Mouse (Mus musculus): ENCODE results near the gene Pard3b. TPM values are rescaled to one million over a fixed set of nuclear protein-coding genes. Genes with fewer than 3 reads are reported as not detected.

Pard3b gene
- total RNA-seq, 2 experiments from 2014 or later = 4.2 to 7.4 TPM

DNA sequence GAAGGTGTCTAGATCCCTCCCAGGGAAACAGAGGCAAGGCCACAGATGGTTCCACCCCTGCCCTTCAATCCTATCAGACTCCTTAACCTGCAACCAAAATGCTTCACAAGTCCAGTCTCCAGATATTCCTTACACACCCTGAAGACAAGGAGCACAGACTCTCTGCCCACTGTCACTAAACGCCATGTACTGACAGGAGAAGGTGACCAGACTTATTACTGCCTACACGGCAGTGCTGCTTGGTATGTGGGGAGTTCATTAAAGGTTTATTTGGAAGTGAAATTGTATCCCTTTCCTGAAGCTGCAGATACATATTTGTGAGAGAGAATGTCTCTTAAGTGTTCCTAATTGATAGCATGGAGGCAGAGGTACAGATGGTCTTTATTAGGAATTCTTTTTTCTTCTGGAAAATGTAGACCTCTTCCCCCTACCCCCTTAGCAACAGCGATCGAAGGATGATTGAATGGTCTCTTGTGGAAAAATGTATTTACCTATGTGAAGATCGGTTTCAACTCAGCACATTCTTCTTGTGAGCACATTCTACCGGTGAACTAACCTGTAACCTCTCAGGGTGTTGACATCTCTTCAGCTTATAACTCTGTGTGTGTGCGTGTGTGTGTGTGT lies 735.9 kb downstream of the Pard3b start:
- no peak for DNase-seq
- no peak overlapping the region for H3K4me3 ChIP-seq
- H3K27ac ChIP-seq = peak overlapping the region; percentile 51; the same call in 1 of the 2 replicates
- intact Hi-C loops (cut with DNase I) = no loop called here
- TF ChIP-seq CTCF (IDR thresholded peaks at IDR 0.05) = no peak

DNA sequence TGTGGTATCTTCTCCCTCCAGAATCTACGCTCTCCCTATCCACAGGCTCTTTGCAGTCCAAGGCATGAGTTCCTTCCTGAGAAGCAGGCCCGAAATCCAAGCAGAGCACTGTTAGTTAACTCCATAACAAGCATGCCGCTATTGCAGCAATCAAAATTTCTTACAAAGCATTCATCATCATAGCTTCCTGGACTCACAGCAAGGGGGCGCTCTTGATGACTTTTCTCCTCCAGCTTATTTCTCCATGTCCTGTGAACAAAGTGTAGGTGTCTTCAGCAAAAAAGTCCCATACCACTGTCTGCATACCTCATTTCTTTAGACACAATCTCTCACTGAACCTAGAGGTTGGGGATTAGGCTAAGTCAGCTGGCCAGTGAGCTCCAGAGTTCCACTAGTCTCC lies 739.7 kb downstream of the Pard3b start:
- DNase-seq = no peak
- H3K27ac ChIP-seq = no peak overlapping the region
- no peak overlapping the region for H3K4me3 ChIP-seq
- peak; percentile 35 for TF ChIP-seq CTCF (IDR thresholded peaks at IDR 0.05)
- intact Hi-C loops (cut with DNase I) = no loop called here

DNA sequence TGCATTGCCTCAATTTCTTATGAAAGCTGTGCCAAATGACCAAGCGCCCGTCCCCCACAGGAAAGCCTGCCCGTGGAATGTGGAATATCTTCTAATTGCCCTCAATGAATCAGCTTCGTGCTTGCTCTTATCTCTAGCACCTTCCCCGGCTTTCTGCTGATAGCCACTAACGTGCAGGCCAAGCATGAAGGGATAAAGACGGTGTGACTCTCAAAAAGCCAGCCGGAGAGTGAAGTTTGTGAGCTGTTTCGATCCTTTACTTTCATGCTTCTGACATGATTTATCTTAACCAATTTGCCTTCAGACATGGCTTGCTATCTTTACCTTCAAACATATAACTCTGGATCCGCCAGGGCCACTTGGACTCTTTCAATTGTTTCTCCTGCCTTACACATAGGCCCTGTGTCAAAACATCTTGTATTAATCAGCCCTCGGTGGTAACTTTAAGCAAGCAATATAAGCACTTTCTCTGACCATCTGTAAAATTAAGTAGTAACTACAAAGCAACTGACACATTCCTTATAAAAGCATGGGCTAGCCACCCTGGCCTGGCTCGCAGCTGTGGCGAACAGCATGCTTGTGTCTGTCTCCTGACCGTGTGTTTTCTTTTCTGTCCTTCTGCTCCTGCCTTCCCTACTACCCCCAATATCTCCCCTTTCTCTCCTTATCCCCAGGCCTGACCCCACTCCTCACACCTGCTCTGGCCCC lies 744.3 kb downstream of the Pard3b start:
- Histone ChIP-seq H3K4me3 (no peak overlapping the region), H3K27ac (no peak overlapping the region)
- intact Hi-C loops (cut with DNase I) = no loop called here
- TF ChIP-seq CTCF (IDR thresholded peaks at IDR 0.05) = no peak
- DNase-seq = no peak

DNA sequence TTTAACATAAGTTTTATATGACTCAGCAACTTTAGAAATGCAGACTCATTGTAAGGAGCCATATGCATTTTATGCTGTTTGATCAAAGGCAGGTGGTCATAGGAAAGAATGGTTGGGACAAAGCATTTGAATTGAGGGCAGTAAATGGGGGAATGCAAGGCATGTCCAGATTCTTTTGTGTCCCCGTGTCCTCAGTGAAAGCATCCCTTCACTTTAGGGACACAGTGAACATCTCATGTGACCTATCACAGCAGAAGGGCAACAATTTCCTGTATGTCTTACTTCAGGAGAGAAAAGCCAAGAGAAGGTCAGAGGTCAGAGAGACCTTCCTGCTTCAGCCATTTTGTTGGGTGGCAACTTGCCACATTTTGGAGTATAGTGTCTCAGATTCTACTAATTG lies 745.6 kb downstream of the Pard3b start:
- intact Hi-C loops (cut with DNase I) = no loop called here
- Histone ChIP-seq H3K27ac (no peak overlapping the region), H3K4me3 (no peak overlapping the region)
- no peak for DNase-seq
- TF ChIP-seq CTCF (IDR thresholded peaks at IDR 0.05) = no peak

DNA sequence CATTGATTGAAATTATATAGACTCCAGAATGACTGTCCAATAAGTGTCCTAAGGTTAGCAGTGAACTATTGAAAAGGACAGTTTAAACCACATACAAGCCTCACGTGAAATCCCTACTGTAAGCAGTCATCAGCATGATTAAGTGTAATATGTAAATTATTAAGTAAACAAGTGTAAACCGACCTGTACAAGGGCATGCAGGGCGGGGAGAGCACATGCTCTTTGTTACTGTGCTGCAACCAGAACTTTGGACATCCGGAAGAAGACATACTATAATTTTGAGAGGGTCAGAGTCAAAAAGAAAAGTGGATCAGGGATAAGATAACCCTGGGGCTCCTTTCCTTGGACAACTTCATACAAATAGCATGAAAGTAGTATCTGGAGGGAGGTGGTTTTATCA lies 749.4 kb downstream of the Pard3b start:
- no peak overlapping the region for H3K4me3 ChIP-seq
- intact Hi-C loops (cut with DNase I) = no loop called here
- no peak for TF ChIP-seq CTCF (IDR thresholded peaks at IDR 0.05)
- DNase-seq = no peak
- H3K27ac ChIP-seq = no peak overlapping the region

DNA sequence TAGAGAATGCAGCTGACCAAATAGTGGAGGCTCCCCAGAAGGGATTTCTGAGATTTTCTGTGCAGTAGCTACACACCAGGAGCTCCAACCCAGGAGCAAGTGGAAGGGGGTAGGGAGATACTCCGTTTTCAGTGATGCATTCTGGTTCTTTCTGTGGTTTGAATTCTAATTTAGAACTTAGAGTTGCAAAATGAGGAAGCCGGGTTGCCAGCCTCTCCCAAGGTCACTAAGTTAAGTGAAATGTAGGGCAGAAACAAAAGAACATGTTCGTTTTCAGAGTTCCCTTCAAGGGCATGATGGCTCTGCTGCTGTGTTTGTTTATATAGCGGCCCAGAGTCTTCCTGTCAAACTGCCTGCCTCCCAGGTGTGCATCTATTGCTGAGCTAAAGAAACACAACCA lies 754.2 kb downstream of the Pard3b start:
- no peak for DNase-seq
- intact Hi-C loops (cut with DNase I) = no loop called here
- Histone ChIP-seq H3K4me3 (no peak overlapping the region), H3K27ac (no peak overlapping the region)
- no peak for TF ChIP-seq CTCF (IDR thresholded peaks at IDR 0.05)

DNA sequence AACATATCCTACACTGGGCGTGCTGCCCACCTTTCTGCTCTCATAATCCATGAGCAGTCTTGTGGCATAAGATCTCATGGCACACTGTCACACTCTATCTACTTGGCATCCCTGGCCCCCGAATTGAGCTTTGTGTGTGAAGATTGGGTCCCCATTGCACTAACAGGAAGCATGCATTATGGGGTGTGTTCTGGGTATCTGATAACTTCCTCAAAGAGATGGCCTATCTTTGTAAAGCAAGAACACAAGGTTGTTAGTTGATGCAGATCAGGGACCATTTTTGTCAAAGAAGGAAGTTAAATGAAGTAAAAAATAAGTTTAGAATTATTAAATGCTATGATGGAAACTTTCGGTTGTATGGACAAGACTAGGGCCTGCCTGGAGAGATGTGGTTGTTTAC lies 755.9 kb downstream of the Pard3b start:
- H3K27ac ChIP-seq = no peak overlapping the region
- TF ChIP-seq CTCF (IDR thresholded peaks at IDR 0.05) = no peak
- intact Hi-C loops (cut with DNase I) = no loop called here
- DNase-seq = no peak
- no peak overlapping the region for H3K4me3 ChIP-seq

DNA sequence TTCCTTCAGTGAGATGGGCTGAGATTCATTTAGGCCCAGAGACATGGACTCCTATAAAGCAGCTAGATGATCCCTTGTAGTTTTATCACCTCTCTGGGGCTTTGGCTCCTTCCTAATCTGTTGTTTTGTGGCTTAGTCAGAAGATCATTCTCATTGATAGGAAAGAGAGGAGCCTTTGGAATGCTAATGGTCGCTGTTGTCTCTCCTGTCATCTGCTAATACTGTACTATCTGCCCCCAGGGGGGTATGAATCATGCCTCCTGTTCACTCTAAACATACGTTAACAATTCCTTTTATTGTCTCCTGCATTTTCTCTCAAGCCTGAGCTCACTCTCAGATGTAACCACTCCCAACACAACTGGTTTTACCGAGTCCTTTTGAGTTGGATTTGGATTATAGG lies 759.6 kb downstream of the Pard3b start:
- DNase-seq = no peak
- intact Hi-C loops (cut with DNase I) = no loop called here
- Histone ChIP-seq H3K4me3 (no peak overlapping the region), H3K27ac (no peak overlapping the region)
- TF ChIP-seq CTCF (IDR thresholded peaks at IDR 0.05) = no peak

DNA sequence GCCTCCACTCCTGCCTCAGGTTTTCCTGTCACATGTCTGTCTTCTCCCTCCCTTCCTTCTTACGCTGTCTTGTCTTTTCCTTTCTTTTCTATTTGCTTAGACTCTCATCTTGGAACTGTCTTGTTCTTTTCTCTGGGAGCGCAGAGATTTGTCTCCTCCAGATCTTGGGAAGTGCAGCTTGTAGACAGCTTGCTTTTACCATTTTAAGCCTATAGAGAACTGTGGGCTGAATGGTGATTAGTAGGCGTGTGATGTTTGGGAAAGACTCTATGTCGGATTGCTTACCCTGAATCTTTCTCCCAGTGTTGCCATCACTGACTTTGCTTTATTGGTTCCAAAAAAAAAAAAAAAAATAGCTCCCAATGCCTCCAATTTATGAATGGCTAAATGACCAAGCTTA lies 760.1 kb downstream of the Pard3b start:
- no peak overlapping the region for H3K4me3 ChIP-seq
- TF ChIP-seq CTCF (IDR thresholded peaks at IDR 0.05) = no peak
- DNase-seq = no peak
- intact Hi-C loops (cut with DNase I) = no loop called here
- no peak overlapping the region for H3K27ac ChIP-seq

DNA sequence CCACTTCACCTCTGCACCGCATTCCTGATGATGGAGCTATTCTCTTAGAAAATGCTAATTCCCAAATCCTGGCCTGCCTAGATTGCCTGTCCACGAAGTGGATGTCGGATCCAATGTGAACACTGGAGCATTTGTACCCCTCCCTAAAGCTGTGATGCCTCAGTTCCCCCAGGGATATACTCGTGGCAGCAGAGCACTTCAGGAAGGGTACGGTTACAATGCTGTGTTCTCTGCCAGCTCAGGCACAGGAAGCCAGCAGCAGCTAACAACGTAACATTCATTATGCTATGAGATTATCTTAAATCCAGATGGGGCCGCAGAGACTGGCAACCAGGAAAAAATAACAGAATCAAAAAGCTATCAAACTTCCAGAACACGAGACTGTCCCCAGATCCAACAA lies 766.4 kb downstream of the Pard3b start:
- Histone ChIP-seq H3K27ac (no peak overlapping the region), H3K4me3 (no peak overlapping the region)
- DNase-seq = no peak
- TF ChIP-seq CTCF (IDR thresholded peaks at IDR 0.05) = no peak
- intact Hi-C loops (cut with DNase I) = no loop called here

DNA sequence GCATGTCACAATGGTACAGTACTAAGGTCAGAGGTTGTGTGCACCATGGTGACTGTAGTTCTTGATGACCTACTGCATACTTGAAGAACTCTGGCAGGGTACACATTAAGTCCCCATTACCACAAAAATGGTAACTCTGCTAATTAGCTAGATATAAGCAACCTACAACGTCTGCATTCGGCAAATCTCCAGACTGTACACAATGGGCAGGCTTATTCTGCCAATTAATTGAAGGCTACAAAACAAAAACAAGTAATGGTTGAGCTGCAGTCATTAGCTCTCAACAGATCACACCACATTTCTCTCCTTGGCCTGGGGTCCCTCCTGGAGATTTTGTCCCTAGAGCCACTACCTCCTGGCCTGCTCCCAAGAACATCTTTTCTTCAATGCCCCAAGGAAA lies 772.7 kb downstream of the Pard3b start:
- no peak for TF ChIP-seq CTCF (IDR thresholded peaks at IDR 0.05)
- H3K27ac ChIP-seq = no peak overlapping the region
- intact Hi-C loops (cut with DNase I) = no loop called here
- H3K4me3 ChIP-seq = no peak overlapping the region
- DNase-seq = no peak

DNA sequence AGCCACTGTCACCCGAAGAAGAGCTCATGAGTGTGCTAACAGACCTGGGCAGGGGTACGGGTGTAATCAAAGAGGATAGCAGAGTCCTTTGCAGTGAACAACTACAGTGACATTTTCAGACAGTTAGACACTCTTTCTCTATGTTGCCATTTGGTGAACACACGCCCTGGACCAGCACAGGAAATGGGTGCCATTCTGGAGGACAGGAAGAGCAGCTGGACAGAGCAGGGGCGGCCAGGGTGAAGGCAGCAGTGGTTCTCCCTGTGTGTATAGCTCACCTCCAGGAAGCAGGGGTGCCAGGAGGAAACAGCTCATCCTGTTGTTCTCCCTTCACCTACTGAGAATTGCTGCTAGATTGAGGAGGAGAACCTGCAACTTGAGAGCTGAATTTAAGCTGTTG lies 773.4 kb downstream of the Pard3b start:
- no peak for DNase-seq
- no peak for TF ChIP-seq CTCF (IDR thresholded peaks at IDR 0.05)
- Histone ChIP-seq H3K4me3 (no peak overlapping the region), H3K27ac (no peak overlapping the region)
- intact Hi-C loops (cut with DNase I) = no loop called here

DNA sequence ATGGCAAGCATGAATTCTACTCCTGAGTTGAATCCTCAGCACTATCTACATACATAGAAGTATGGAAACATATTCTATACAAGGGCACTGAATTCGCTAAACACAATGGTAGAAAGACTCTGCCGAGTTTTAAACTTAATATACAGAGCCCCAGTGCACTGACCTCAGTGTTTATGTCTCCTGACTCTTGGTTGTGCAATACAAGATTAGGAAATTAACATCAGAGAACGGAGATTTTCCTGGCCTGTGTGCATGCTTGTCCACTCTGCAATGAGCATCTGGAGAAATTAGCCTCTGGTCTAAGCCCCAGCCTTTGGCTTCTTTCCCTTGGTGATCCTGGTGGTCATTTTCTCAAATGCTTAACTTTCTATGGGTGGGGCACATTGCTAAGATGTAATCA lies 774.4 kb downstream of the Pard3b start:
- Histone ChIP-seq H3K4me3 (no peak overlapping the region), H3K27ac (no peak overlapping the region)
- no peak for DNase-seq
- no peak for TF ChIP-seq CTCF (IDR thresholded peaks at IDR 0.05)
- intact Hi-C loops (cut with DNase I) = no loop called here

DNA sequence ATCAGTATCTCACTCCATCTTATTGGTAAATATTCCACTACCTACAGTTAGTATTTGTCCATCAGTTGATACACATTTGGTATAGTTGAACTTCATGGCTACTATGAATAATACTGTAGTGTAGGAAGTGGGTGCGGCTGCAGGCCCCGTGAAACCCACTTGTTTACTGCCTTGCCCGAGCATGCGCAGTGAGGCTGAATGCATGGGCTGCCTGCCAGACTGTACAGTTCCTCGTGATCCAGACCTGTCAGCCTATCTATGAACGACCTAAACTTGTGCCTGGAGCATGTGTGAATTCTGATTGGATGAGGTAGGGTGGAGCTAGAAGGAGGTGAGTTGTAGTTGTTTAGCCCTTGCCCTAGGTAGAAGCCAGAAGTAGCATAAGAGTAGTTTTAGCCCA lies 775.9 kb downstream of the Pard3b start:
- no peak for DNase-seq
- intact Hi-C loops (cut with DNase I) = no loop called here
- no peak overlapping the region for H3K4me3 ChIP-seq
- no peak for TF ChIP-seq CTCF (IDR thresholded peaks at IDR 0.05)
- no peak overlapping the region for H3K27ac ChIP-seq
